In the genomic region with DNA sequence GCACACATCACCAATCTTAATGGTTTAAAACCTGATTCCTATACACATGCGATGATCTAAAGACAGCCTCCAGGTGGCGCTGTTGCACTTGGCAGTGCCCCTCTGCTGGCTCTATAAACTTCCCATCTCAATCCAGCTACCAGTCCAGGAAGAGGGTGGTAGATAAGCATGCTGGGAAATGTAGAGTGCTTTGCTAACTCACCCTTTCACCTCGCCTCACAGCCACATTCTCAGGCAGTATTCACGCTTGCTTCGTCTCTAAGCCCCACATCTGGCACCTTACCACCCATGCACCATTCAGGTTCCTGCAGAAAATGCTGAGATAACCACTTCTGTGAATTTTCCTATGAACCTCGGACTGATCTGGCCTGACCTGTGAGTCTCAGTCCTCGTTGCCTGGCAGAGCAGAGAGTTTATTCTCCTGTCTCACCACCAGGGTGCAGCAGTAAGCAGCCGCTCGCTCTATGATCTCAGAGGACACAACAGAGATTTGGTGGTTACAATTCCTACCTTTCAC, we compare ENCODE assay signal across 8 mouse cellular contexts. TPM values are rescaled to one million over a fixed set of nuclear protein-coding genes. Genes with fewer than 3 reads are reported as not detected.
DNase-seq lines count a peak whose midpoint lies in the region; ATAC-seq and TF ChIP-seq lines count a peak whose summit lies in the region.

No protein-coding gene starts in this region.

- H3K9ac ChIP-seq in kidney, embryonic 14.5 days (ENCODE audit: low read depth, low read length), result no peak overlapping the region
- no peak overlapping the region for H3K9ac ChIP-seq in limb, embryonic 15.5 days
- H3K9ac ChIP-seq in midbrain, postnatal 0 days (replicated peaks; ENCODE audit: low read length, poor library complexity, severe bottlenecking), result no peak overlapping the region

- no peak for TF ChIP-seq POLR2A in embryonic fibroblast, embryonic 13.5 days (IDR thresholded peaks at IDR 0.05; ENCODE audit: low read depth, low read length)

- H3K9me3 ChIP-seq in heart, embryonic 10.5 days, result no peaks in the 10 kb centered on the region
- no peaks in the 10 kb centered on the region for H3K9me3 ChIP-seq in kidney, embryonic 14.5 days (ENCODE audit: control insufficient read depth, low read length)
- no peaks in the 10 kb centered on the region for H3K9me3 ChIP-seq in limb, embryonic 15.5 days
- no peaks in the 10 kb centered on the region for H3K9me3 ChIP-seq in midbrain, postnatal 0 days (ENCODE audit: low read length)

- no peak overlapping the region for H3K27ac ChIP-seq in embryonic fibroblast, embryonic 13.5 days (ENCODE audit: insufficient read depth, low read length)
- peak overlapping the region; percentile 80 for H3K27ac ChIP-seq in heart, embryonic 10.5 days
- no peak overlapping the region for H3K27ac ChIP-seq in kidney, embryonic 14.5 days (ENCODE audit: low read depth, low read length)
- no peak overlapping the region for H3K27ac ChIP-seq in limb, embryonic 15.5 days
- peak overlapping the region; percentile 34 for H3K27ac ChIP-seq in midbrain, postnatal 0 days (ENCODE audit: low read depth, low read length)

- H3K4me3 ChIP-seq in embryonic fibroblast, embryonic 13.5 days (ENCODE audit: insufficient read depth, low read length), result no peak overlapping the region
- peak overlapping the region; percentile 46 for H3K4me3 ChIP-seq in heart, embryonic 10.5 days
- H3K4me3 ChIP-seq in kidney, embryonic 14.5 days (ENCODE audit: low read length), result peak overlapping the region; percentile 27
- H3K4me3 ChIP-seq in limb, embryonic 15.5 days, result peak overlapping the region; percentile 27
- H3K4me3 ChIP-seq in midbrain, postnatal 0 days (ENCODE audit: low read depth, low read length), result no peak overlapping the region

- peak overlapping the region; percentile 43 for H3K4me2 ChIP-seq in kidney, embryonic 14.5 days (replicated peaks; ENCODE audit: low read depth, low read length)
- H3K4me2 ChIP-seq in limb, embryonic 15.5 days, result peak overlapping the region; percentile 41
- peak overlapping the region; percentile 4; the same call in 1 of the 2 replicates for H3K4me2 ChIP-seq in midbrain, postnatal 0 days (ENCODE audit: low read depth, low read length, poor library complexity, severe bottlenecking)

- DNase-seq in B cell, adult 2 months, result peak; percentile 74 to 76
- peak; percentile 93 for DNase-seq in brain, adult 2 months (ENCODE audit: low read depth, low spot score)
- peak; percentile 86 for DNase-seq in heart, embryonic 10.5 days (ENCODE audit: low spot score)
- DNase-seq in midbrain, postnatal 0 days (ENCODE audit: low spot score), result peak; percentile 93
- DNase-seq in spleen, postnatal 10 days (ENCODE audit: low spot score in 2 of 2), result peak; percentile 48 to 81

- peak; percentile 95 for ATAC-seq in kidney, embryonic 14.5 days (ENCODE audit: low FRiP score, low TSS enrichment)
- ATAC-seq in limb, embryonic 15.5 days (ENCODE audit: insufficient number of reproducible peaks, low FRiP score, low TSS enrichment, low read depth), result peak; percentile 64
- peak; percentile 87 for ATAC-seq in midbrain, postnatal 0 days (ENCODE audit: low FRiP score)

- peaks cover 21% of the 10 kb centered on the region for H3K36me3 ChIP-seq in heart, embryonic 10.5 days
- H3K36me3 ChIP-seq in kidney, embryonic 14.5 days (ENCODE audit: control insufficient read depth, insufficient read depth, low read length), result peaks cover 19% of the 10 kb centered on the region; the same call in 1 of the 2 replicates
- H3K36me3 ChIP-seq in limb, embryonic 15.5 days, result peaks cover 18% of the 10 kb centered on the region
- peaks cover 16% of the 10 kb centered on the region for H3K36me3 ChIP-seq in midbrain, postnatal 0 days (ENCODE audit: insufficient read depth, low read length)

- no peaks in the 10 kb centered on the region for H3K27me3 ChIP-seq in heart, embryonic 10.5 days (ENCODE audit: insufficient read depth, poor library complexity, severe bottlenecking)
- no peaks in the 10 kb centered on the region for H3K27me3 ChIP-seq in kidney, embryonic 14.5 days (ENCODE audit: control insufficient read depth, insufficient read depth, low read length)
- no peaks in the 10 kb centered on the region for H3K27me3 ChIP-seq in limb, embryonic 15.5 days
- H3K27me3 ChIP-seq in midbrain, postnatal 0 days (ENCODE audit: insufficient read depth, low read length), result no peaks in the 10 kb centered on the region

- WGBS in heart, embryonic 10.5 days, result 8% methylated on average over 9 of the region's 9 CpGs
- 12% methylated on average over 9 of the region's 9 CpGs for WGBS in kidney, embryonic 14.5 days
- 16% methylated on average over 9 of the region's 9 CpGs for WGBS in limb, embryonic 15.5 days
- WGBS in midbrain, postnatal 0 days, result 14% methylated on average over 9 of the region's 9 CpGs

- H3K4me1 ChIP-seq in embryonic fibroblast, embryonic 13.5 days (ENCODE audit: control insufficient read depth, insufficient read depth, low read length), result no peaks in the 10 kb centered on the region; the same call in 1 of the 2 replicates
- 0 out of 2 replicates have a peak, but pooled peaks cover 2% of the 10 kb centered on the region for H3K4me1 ChIP-seq in heart, embryonic 10.5 days
- H3K4me1 ChIP-seq in kidney, embryonic 14.5 days (ENCODE audit: control insufficient read depth, insufficient read depth, low read length), result no peaks in the 10 kb centered on the region
- H3K4me1 ChIP-seq in limb, embryonic 15.5 days, result peaks cover 6% of the 10 kb centered on the region; the same call in 1 of the 2 replicates
- no peaks in the 10 kb centered on the region for H3K4me1 ChIP-seq in midbrain, postnatal 0 days (ENCODE audit: insufficient read depth, low read length)

- peak; percentile 74 for TF ChIP-seq CTCF in embryonic fibroblast, embryonic 13.5 days (IDR thresholded peaks at IDR 0.05; ENCODE audit: borderline replicate concordance, insufficient read depth, low read length)
- TF ChIP-seq CTCF in midbrain, postnatal 0 days (IDR thresholded peaks at IDR 0.05), result peak; percentile 79

RNA-seq across cellular contexts. Expression of a gene that starts 46.7 kb away (rescaled TPM):
- polyA plus RNA-seq in embryonic fibroblast, embryonic 13.5 days (2011; ENCODE audit: insufficient read length, low read depth, missing spikeins), result 8.3 and 10.2 TPM in 2 replicates
- polyA plus RNA-seq in heart, embryonic 10.5 days (2016; fragmentation: Nextera tagmentation; extraction: Ambion mirVana), result 12.2 and 14.2 TPM in 2 replicates
- 18.6 and 18.7 TPM in 2 replicates for polyA plus RNA-seq in kidney, embryonic 14.5 days (2014; fragmentation: Nextera tagmentation; extraction: Ambion mirVana)
- polyA plus RNA-seq in limb, embryonic 15.5 days (2015; fragmentation: Nextera tagmentation; extraction: Ambion mirVana), result 11.6 and 11.8 TPM in 2 replicates
- 29.2 and 41.6 TPM in 2 replicates for total RNA-seq in midbrain, postnatal 0 days (2014; rRNA removed)
- polyA plus RNA-seq in midbrain, postnatal 0 days (2015; fragmentation: Nextera tagmentation; extraction: Ambion mirVana), result 34.2 and 38.2 TPM in 2 replicates

Comparison
In these comparisons a context has a peak if more than half of its experiments do, and no peak if none do; other contexts are left out.
1. H3K27ac ChIP-seq: peak in heart, embryonic 10.5 days (single experiment) and midbrain, postnatal 0 days (single experiment); none in embryonic fibroblast, embryonic 13.5 days (single experiment), kidney, embryonic 14.5 days (single experiment) and limb, embryonic 15.5 days (single experiment).
2. H3K4me3 ChIP-seq: peak in heart, embryonic 10.5 days (single experiment), kidney, embryonic 14.5 days (single experiment) and limb, embryonic 15.5 days (single experiment); none in embryonic fibroblast, embryonic 13.5 days (single experiment) and midbrain, postnatal 0 days (single experiment).
3. Peak in every context shown above with its lines, with median percentiles within 50 percentile points of each other: DNase-seq, ATAC-seq and H3K4me2 ChIP-seq.